Mouse (Mus musculus) bone marrow, adult 2 months (tissue): ENCODE results near the gene Sf3b4.

ENCODE experiments used
- CTCF ChIP-seq: fragments of 200-500 bp; IDR thresholded peaks from 2 replicates; pipeline ENCODE4 v1.5.1; 2011; ENCODE audit warnings: low read length, control low read depth; ENCODE audit not compliant: control insufficient read depth, insufficient read depth
- POLR2A ChIP-seq: fragments of 200-500 bp; IDR thresholded peaks from 2 replicates; pipeline ENCODE4 v1.6.1; 2011; ENCODE audit warnings: low read depth, mild to moderate bottlenecking, control low read depth, low read length, borderline replicate concordance; ENCODE audit not compliant: control insufficient read depth

- peak; percentile 11; the same call in 1 of the 2 replicates for TF ChIP-seq CTCF
- TF ChIP-seq POLR2A, result peak; percentile 92
These were observed 48.9 kb downstream of the Sf3b4 start, which contains the start of the genes Hist2h2ac and Hist2h2be for GRCm38 (mm10) chr3:96220765-96221639.
